Mouse (Mus musculus) gastrocnemius, adult 18-20 months (tissue): ENCODE data around the gene Cnep1r1. TPM values are rescaled to one million over a fixed set of nuclear protein-coding genes. Genes with fewer than 3 reads are reported as not detected.

Experiments
- DNase-seq: peaks from one replicate; pipeline ENCODE4 v3.0.0; 2021; ENCODE audit warnings: low spot score
- microRNA-seq: library from miRNA; unstranded; fragments of <30 nt; microRNA quantifications from one replicate; pipeline ENCODE4 v1.2.0, GENCODE M21; 2021
- total RNA-seq, 2 experiments: library from RNA; stranded (reverse); gene quantifications; 2 replicates each; pipeline ENCODE4 v1.2.3; 2021

Gene Cnep1r1
- total RNA-seq, 2 experiments from 2014 or later, result 42.2 to 44.6 TPM

- no peak for DNase-seq
Observed at GRCm38 (mm10) chr8:88183121-88183520, 64.6 kb downstream of the Cnep1r1 start.

Small RNA genes within 50 kb of the gene (microRNA-seq; reads per million reads assigned to microRNA genes)
- not detected for gene Mir7071

Other genes with a start within 250 kb of the Cnep1r1 start
- gene Zfp423, start 159.2 kb upstream of the Cnep1r1 start, total RNA-seq, result 10 to 100 TPM; 15.0 to 19.1 TPM
- 10 to 100 TPM; 29.7 to 30.2 TPM for gene Heatr3, start 19.1 kb downstream of the Cnep1r1 start, total RNA-seq
- 10 to 100 TPM; 13.0 to 15.3 TPM for gene Tent4b, start 80.4 kb downstream of the Cnep1r1 start, total RNA-seq
- gene Adcy7, start 153.6 kb downstream of the Cnep1r1 start, total RNA-seq, result 1 to 10 TPM; 1.9 to 3.2 TPM
- 10 to 100 TPM; 72.2 to 74.9 TPM for gene Brd7, start 243.4 kb downstream of the Cnep1r1 start, total RNA-seq